Mouse (Mus musculus): Measurements from ENCODE around the gene Vmn1r152. TPM values are rescaled to one million over a fixed set of nuclear protein-coding genes. Genes with fewer than 3 reads are reported as not detected.
"Not testable (repeated sequence)": the region's sequence is repeated elsewhere in the genome, so short reads cannot be mapped to it uniquely, and the experiment has no call there.

Vmn1r152 gene
- polyA plus RNA-seq (2015; fragmentation: Nextera tagmentation; extraction: Ambion mirVana): not detected in 2 replicates

- H3K9ac ChIP-seq; H3K27ac ChIP-seq; H3K4me2 ChIP-seq; H3K9me3 ChIP-seq; H3K36me3 ChIP-seq; H3K27me3 ChIP-seq (replicated peaks); ATAC-seq (ENCODE audit: insufficient read depth, low FRiP score, low read depth); H3K4me3 ChIP-seq (replicated peaks); H3K4me1 ChIP-seq: not testable (repeated sequence)
- no CpG with 5 or more reads among the region's 3 CpGs for WGBS
Observed at GRCm38 (mm10) chr7:22522667-22523066, at the start of gene Vmn1r152. TSS of gene Vmn1r152 (plus strand) at chr7:22522967.

GRCm38 (mm10) chr7:22499578-22499977 lies 23.2 kb upstream of the Vmn1r152 start, which contains the start of gene Vmn1r151:
TSS of gene Vmn1r151 (minus strand) at chr7:22499678.
- not testable (repeated sequence) for H3K36me3 ChIP-seq
- WGBS: 32% methylated on average over 2 of the region's 3 CpGs

GRCm38 (mm10) chr7:22534787-22535186 lies 12.0 kb downstream of the Vmn1r152 start, which contains the start of gene Gm8677:
TSS of gene Gm8677 (minus strand) at chr7:22534887.
- ATAC-seq (ENCODE audit: insufficient read depth, low FRiP score, low read depth); H3K27me3 ChIP-seq (replicated peaks); H3K9ac ChIP-seq; H3K27ac ChIP-seq; H3K9me3 ChIP-seq; H3K4me1 ChIP-seq; H3K4me2 ChIP-seq; H3K36me3 ChIP-seq; H3K4me3 ChIP-seq (replicated peaks): not testable (repeated sequence)
- WGBS: no CpG with 5 or more reads among the region's 1 CpGs

More at GRCm38 (mm10) chr7:22499578-22499977, 23.2 kb upstream of the Vmn1r152 start, which contains the start of gene Vmn1r151:
- H3K4me1 ChIP-seq; H3K4me3 ChIP-seq (replicated peaks); H3K4me2 ChIP-seq; H3K27ac ChIP-seq; ATAC-seq (ENCODE audit: insufficient read depth, low FRiP score, low read depth); H3K27me3 ChIP-seq (replicated peaks); H3K9me3 ChIP-seq; H3K9ac ChIP-seq: not testable (repeated sequence)

GRCm38 (mm10) chr7:22565243-22565642 lies 42.5 kb downstream of the Vmn1r152 start, which contains the start of gene Gm4201:
TSS of gene Gm4201 (minus strand) at chr7:22565343.
- H3K27ac ChIP-seq; H3K36me3 ChIP-seq; H3K4me2 ChIP-seq; H3K9ac ChIP-seq; H3K4me3 ChIP-seq (replicated peaks); H3K9me3 ChIP-seq; H3K27me3 ChIP-seq (replicated peaks); ATAC-seq (ENCODE audit: insufficient read depth, low FRiP score, low read depth); H3K4me1 ChIP-seq: not testable (repeated sequence)
- WGBS: no CpG with 5 or more reads among the region's 3 CpGs

Other genes with a start within 250 kb of the Vmn1r152 start
- not detected in 2 replicates for gene Gm4187, start 193.2 kb upstream of the Vmn1r152 start, polyA plus RNA-seq (2015; fragmentation: Nextera tagmentation; extraction: Ambion mirVana)
- not detected in 2 replicates for gene Gm8660, start 151.9 kb upstream of the Vmn1r152 start, polyA plus RNA-seq (2015; fragmentation: Nextera tagmentation; extraction: Ambion mirVana)
- not detected in 2 replicates for gene Vmn1r148, start 109.4 kb upstream of the Vmn1r152 start, polyA plus RNA-seq (2015; fragmentation: Nextera tagmentation; extraction: Ambion mirVana)
- not detected in 2 replicates for gene Vmn1r149, start 84.7 kb upstream of the Vmn1r152 start, polyA plus RNA-seq (2015; fragmentation: Nextera tagmentation; extraction: Ambion mirVana)
- gene Gm10665, start 58.9 kb upstream of the Vmn1r152 start, polyA plus RNA-seq (2015; fragmentation: Nextera tagmentation; extraction: Ambion mirVana): not detected in 2 replicates
- gene Vmn1r151, start 23.3 kb upstream of the Vmn1r152 start, polyA plus RNA-seq (2015; fragmentation: Nextera tagmentation; extraction: Ambion mirVana): not detected in 2 replicates
- not detected in 2 replicates for gene Gm8677, start 11.9 kb downstream of the Vmn1r152 start, polyA plus RNA-seq (2015; fragmentation: Nextera tagmentation; extraction: Ambion mirVana)
- not detected in 2 replicates for gene Gm4201, start 42.4 kb downstream of the Vmn1r152 start, polyA plus RNA-seq (2015; fragmentation: Nextera tagmentation; extraction: Ambion mirVana)
- gene Gm4565, start 65.2 kb downstream of the Vmn1r152 start, polyA plus RNA-seq (2015; fragmentation: Nextera tagmentation; extraction: Ambion mirVana): not detected in 2 replicates
- not detected in 2 replicates for gene Vmn1r155, start 135.1 kb downstream of the Vmn1r152 start, polyA plus RNA-seq (2015; fragmentation: Nextera tagmentation; extraction: Ambion mirVana)
- gene Gm8693, start 169.3 kb downstream of the Vmn1r152 start, polyA plus RNA-seq (2015; fragmentation: Nextera tagmentation; extraction: Ambion mirVana): not detected in 2 replicates
- gene Gm4567, start 196.7 kb downstream of the Vmn1r152 start, polyA plus RNA-seq (2015; fragmentation: Nextera tagmentation; extraction: Ambion mirVana): not detected in 2 replicates
- not detected in 2 replicates for gene Vmn1r157, start 238.7 kb downstream of the Vmn1r152 start, polyA plus RNA-seq (2015; fragmentation: Nextera tagmentation; extraction: Ambion mirVana)

Data from stomach, embryonic 15.5 days (tissue).